Mouse (Mus musculus): ENCODE results near the gene C330021F23Rik. TPM values are rescaled to one million over a fixed set of nuclear protein-coding genes. Genes with fewer than 3 reads are reported as not detected.

The C330021F23Rik gene
- total and polyA plus RNA-seq, 2 experiments from 2014 or later = 1.9 to 2.0 TPM

DNA sequence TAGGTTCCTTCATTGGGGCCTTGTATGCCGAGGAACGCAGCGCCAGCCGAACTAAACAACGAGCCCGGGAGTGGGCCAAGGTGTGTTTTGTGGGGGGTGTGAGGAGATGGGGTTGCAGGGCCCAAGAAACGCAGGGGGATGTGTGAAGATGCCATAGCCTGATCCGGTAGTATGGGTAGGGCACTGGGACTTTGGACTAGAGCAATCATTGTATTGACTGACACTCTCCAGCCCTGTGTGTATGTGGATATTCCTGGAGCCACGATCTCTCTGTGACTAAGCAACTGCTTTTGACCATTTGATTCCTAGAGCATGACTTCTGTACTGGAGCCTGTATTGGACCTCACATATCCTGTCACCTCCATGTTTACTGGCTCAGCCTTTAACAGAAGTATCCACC is 30.9 kb upstream of the C330021F23Rik start:
- Histone ChIP-seq H3K4me2 (ENCODE audit: low read depth, low read length) (no peak overlapping the region), H3K4me3 (ENCODE audit: low read depth, low read length) (no peak overlapping the region), H3K27ac (ENCODE audit: low read depth) (no peak overlapping the region), H3K4me1 (ENCODE audit: control insufficient read depth, insufficient read depth) (no peaks in the 10 kb centered on the region), H3K27me3 (ENCODE audit: control insufficient read depth, insufficient read depth, low read length) (no peaks in the 10 kb centered on the region), H3K36me3 (replicated peaks; ENCODE audit: control insufficient read depth, insufficient read depth, low read length) (peaks cover 48% of the 10 kb centered on the region), H3K9me3 (replicated peaks; ENCODE audit: control insufficient read depth, low read length) (no peaks in the 10 kb centered on the region), H3K9ac (replicated peaks; ENCODE audit: low read depth, low read length) (no peak overlapping the region)
- 95% methylated on average over 9 of the region's 9 CpGs for WGBS
- TF ChIP-seq EP300 (IDR thresholded peaks at IDR 0.05; ENCODE audit: low read depth) (no peak), CTCF (IDR thresholded peaks at IDR 0.05; ENCODE audit: low read depth) (no peak)
- DNase-seq (ENCODE audit: low spot score) = no peak
- no peak for ATAC-seq (ENCODE audit: insufficient read depth, low read depth)

DNA sequence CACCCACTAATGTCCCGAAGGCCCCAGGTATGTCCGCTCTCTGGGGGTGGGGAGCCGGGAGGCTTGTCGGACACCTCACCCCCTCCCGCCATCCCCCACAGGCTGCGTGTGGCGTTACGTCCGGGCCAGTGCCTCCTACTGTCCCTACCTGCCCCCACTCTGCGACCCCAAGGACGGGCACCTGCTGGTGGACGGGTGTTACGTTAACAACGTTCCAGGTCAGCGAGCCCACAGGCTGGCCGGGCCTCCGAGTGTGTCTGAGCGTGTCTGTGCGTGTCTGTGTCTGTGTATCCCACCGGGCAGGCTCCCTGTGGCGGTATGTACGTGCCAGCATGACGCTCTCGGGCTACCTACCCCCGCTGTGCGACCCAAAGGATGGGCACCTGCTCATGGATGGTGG is 30.1 kb upstream of the C330021F23Rik start:
- H3K27ac ChIP-seq (ENCODE audit: low read depth) = no peak overlapping the region
- DNase-seq (ENCODE audit: low spot score) (no peak), ATAC-seq (ENCODE audit: insufficient read depth, low read depth) (no peak)
- no peaks in the 10 kb centered on the region for H3K9me3 ChIP-seq (replicated peaks; ENCODE audit: control insufficient read depth, low read length)
- H3K9ac ChIP-seq (replicated peaks; ENCODE audit: low read depth, low read length) = no peak overlapping the region
- H3K27me3 ChIP-seq (ENCODE audit: control insufficient read depth, insufficient read depth, low read length) = no peaks in the 10 kb centered on the region
- no peak overlapping the region for H3K4me3 ChIP-seq (ENCODE audit: low read depth, low read length)
- 87% methylated on average over 22 of the region's 26 CpGs for WGBS
- no peaks in the 10 kb centered on the region for H3K4me1 ChIP-seq (ENCODE audit: control insufficient read depth, insufficient read depth)
- H3K4me2 ChIP-seq (ENCODE audit: low read depth, low read length) = no peak overlapping the region
- H3K36me3 ChIP-seq (replicated peaks; ENCODE audit: control insufficient read depth, insufficient read depth, low read length) = peaks cover 47% of the 10 kb centered on the region
- no peak for TF ChIP-seq EP300 (IDR thresholded peaks at IDR 0.05; ENCODE audit: low read depth)

DNA sequence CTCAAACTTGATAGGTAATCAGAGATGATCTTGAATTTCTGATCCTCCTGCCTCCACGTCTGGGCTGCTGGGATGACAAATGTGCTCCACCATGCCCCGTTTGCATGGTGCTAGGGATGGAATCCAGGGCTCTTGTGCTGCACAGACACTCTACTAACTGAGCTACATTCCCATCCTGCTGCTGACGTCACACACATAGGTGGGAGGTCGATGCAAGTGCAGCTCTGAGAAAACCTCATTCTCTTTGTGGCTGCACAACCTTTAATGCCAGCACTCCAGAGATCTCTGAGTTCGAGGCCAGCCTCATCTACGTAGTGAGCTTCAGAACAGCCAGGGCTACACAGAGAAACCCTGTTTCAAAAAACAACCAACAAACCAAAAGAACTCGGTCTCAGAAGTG is 28.6 kb upstream of the C330021F23Rik start:
- no peak for DNase-seq (ENCODE audit: low spot score)
- no peak overlapping the region for H3K4me2 ChIP-seq (ENCODE audit: low read depth, low read length)
- peaks cover 51% of the 10 kb centered on the region for H3K36me3 ChIP-seq (replicated peaks; ENCODE audit: control insufficient read depth, insufficient read depth, low read length)
- no peaks in the 10 kb centered on the region for H3K4me1 ChIP-seq (ENCODE audit: control insufficient read depth, insufficient read depth)
- no peak overlapping the region for H3K4me3 ChIP-seq (ENCODE audit: low read depth, low read length)
- TF ChIP-seq CTCF (IDR thresholded peaks at IDR 0.05; ENCODE audit: low read depth) (no peak), EP300 (IDR thresholded peaks at IDR 0.05; ENCODE audit: low read depth) (no peak)
- no peak overlapping the region for H3K27ac ChIP-seq (ENCODE audit: low read depth)
- H3K27me3 ChIP-seq (ENCODE audit: control insufficient read depth, insufficient read depth, low read length) = no peaks in the 10 kb centered on the region
- H3K9ac ChIP-seq (replicated peaks; ENCODE audit: low read depth, low read length) = no peak overlapping the region
- no peaks in the 10 kb centered on the region for H3K9me3 ChIP-seq (replicated peaks; ENCODE audit: control insufficient read depth, low read length)
- ATAC-seq (ENCODE audit: insufficient read depth, low read depth) = no peak
- 75% methylated on average over 7 of the region's 7 CpGs for WGBS

DNA sequence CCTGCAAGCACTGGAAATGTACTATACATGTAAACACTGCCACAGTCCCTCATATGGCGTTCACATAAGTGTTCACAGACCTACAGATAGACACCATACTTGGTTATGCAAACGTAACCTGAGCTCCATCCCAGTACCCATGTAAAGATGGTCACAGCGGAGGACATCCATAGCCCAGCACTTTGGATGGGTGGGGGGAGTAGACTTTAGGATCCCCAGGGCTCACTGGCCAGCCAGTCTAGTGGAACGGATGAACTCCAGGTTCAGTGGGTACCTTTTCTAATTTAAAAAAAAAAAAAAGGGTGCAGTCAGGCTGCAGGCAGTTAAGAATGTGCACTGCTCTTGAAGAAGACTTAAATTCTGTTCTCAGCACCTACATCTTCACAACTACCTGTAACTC is 27.7 kb upstream of the C330021F23Rik start:
- H3K4me1 ChIP-seq (ENCODE audit: control insufficient read depth, insufficient read depth) = no peaks in the 10 kb centered on the region
- H3K4me2 ChIP-seq (ENCODE audit: low read depth, low read length) = no peak overlapping the region
- DNase-seq (ENCODE audit: low spot score) (no peak), ATAC-seq (ENCODE audit: insufficient read depth, low read depth) (no peak)
- H3K9me3 ChIP-seq (replicated peaks; ENCODE audit: control insufficient read depth, low read length) = no peaks in the 10 kb centered on the region
- H3K36me3 ChIP-seq (replicated peaks; ENCODE audit: control insufficient read depth, insufficient read depth, low read length) = peaks cover 51% of the 10 kb centered on the region
- no peak for TF ChIP-seq EP300 (IDR thresholded peaks at IDR 0.05; ENCODE audit: low read depth)
- no peak for TF ChIP-seq CTCF (IDR thresholded peaks at IDR 0.05; ENCODE audit: low read depth)
- 92% methylated on average over 4 of the region's 4 CpGs for WGBS
- no peak overlapping the region for H3K9ac ChIP-seq (replicated peaks; ENCODE audit: low read depth, low read length)
- H3K4me3 ChIP-seq (ENCODE audit: low read depth, low read length) = no peak overlapping the region
- no peaks in the 10 kb centered on the region for H3K27me3 ChIP-seq (ENCODE audit: control insufficient read depth, insufficient read depth, low read length)
- H3K27ac ChIP-seq (ENCODE audit: low read depth) = no peak overlapping the region

GRCm38 (mm10) chr8:3546511-3546910 is 21.3 kb upstream of the C330021F23Rik start:
- Histone ChIP-seq H3K27me3 (ENCODE audit: control insufficient read depth, insufficient read depth, low read length) (no peaks in the 10 kb centered on the region), H3K9me3 (replicated peaks; ENCODE audit: control insufficient read depth, low read length) (no peaks in the 10 kb centered on the region), H3K27ac (ENCODE audit: low read depth) (no peak overlapping the region), H3K9ac (replicated peaks; ENCODE audit: low read depth, low read length) (no peak overlapping the region), H3K4me3 (ENCODE audit: low read depth, low read length) (no peak overlapping the region), H3K36me3 (replicated peaks; ENCODE audit: control insufficient read depth, insufficient read depth, low read length) (peaks cover 16% of the 10 kb centered on the region), H3K4me1 (ENCODE audit: control insufficient read depth, insufficient read depth) (no peaks in the 10 kb centered on the region), H3K4me2 (ENCODE audit: low read depth, low read length) (no peak overlapping the region)
- WGBS = 87% methylated on average over 2 of the region's 2 CpGs
- ATAC-seq (ENCODE audit: insufficient read depth, low read depth) = no peak
- TF ChIP-seq CTCF (IDR thresholded peaks at IDR 0.05; ENCODE audit: low read depth) = no peak
- no peak for TF ChIP-seq EP300 (IDR thresholded peaks at IDR 0.05; ENCODE audit: low read depth)
- no peak for DNase-seq (ENCODE audit: low spot score)

DNA sequence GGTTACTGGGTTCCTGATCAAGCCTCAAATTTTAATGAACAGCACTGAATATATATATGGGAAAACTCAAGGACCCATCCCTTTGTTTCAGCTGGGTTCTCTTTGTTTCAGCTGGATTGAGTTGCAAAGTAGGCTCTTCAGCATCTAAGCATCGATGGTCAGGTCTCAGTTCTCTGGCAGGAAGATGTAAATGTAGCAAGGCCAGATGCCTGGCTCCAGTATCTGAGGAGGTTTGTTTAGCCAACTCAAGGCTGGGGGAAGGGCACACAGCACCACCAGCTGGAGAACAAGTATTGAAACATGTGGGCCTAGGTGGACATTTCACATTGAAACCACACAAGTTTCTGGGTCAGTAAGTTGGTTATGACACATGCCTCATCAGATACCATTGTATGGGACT is 15.6 kb upstream of the C330021F23Rik start:
- no peak overlapping the region for H3K9ac ChIP-seq (replicated peaks; ENCODE audit: low read depth, low read length)
- H3K27ac ChIP-seq (ENCODE audit: low read depth) = no peak overlapping the region
- ATAC-seq (ENCODE audit: insufficient read depth, low read depth) = no peak
- TF ChIP-seq EP300 (IDR thresholded peaks at IDR 0.05; ENCODE audit: low read depth) (no peak), CTCF (IDR thresholded peaks at IDR 0.05; ENCODE audit: low read depth) (no peak)
- WGBS = 85% methylated on average over 1 of the region's 1 CpGs
- no peaks in the 10 kb centered on the region for H3K36me3 ChIP-seq (replicated peaks; ENCODE audit: control insufficient read depth, insufficient read depth, low read length)
- no peak overlapping the region for H3K4me3 ChIP-seq (ENCODE audit: low read depth, low read length)
- H3K27me3 ChIP-seq (ENCODE audit: control insufficient read depth, insufficient read depth, low read length) = no peaks in the 10 kb centered on the region
- no peaks in the 10 kb centered on the region for H3K4me1 ChIP-seq (ENCODE audit: control insufficient read depth, insufficient read depth)
- DNase-seq (ENCODE audit: low spot score) = no peak
- no peak overlapping the region for H3K4me2 ChIP-seq (ENCODE audit: low read depth, low read length)
- H3K9me3 ChIP-seq (replicated peaks; ENCODE audit: control insufficient read depth, low read length) = no peaks in the 10 kb centered on the region

Measured in heart, postnatal 0 days (tissue).